Mouse (Mus musculus) neural tube, embryonic 13.5 days (tissue): ENCODE results near the gene Fggy. TPM values are rescaled to one million over a fixed set of nuclear protein-coding genes. Genes with fewer than 3 reads are reported as not detected.

Experiments
- ATAC-seq: fragments of 200-750 bp; cut with Nextera tagmentation; 2 replicates; pipeline ENCODE4 v1.8.0; 2017; ENCODE audit warnings: low read depth, mild to moderate bottlenecking, moderate TSS enrichment, moderate library complexity
- H3K27ac ChIP-seq: fragments of 300-500 bp; sonication (generic); replicated peaks from 2 replicates; pipeline ENCODE4 v1.5.1; 2015; ENCODE audit warnings: moderate library complexity, mild to moderate bottlenecking, inconsistent platforms
- H3K27me3 ChIP-seq: fragments of 300-500 bp; sonication (generic); 2 replicates; pipeline ENCODE4 v1.6.1; 2015; ENCODE audit warnings: mild to moderate bottlenecking, inconsistent platforms
- H3K36me3 ChIP-seq: fragments of 300-500 bp; sonication (generic); 2 replicates; pipeline ENCODE4 v1.6.1; 2015; ENCODE audit warnings: mild to moderate bottlenecking, inconsistent platforms
- H3K4me1 ChIP-seq: fragments of 300-500 bp; sonication (generic); replicated peaks from 2 replicates; pipeline ENCODE4 v1.6.1; 2015; ENCODE audit warnings: inconsistent platforms
- H3K4me2 ChIP-seq: fragments of 300-500 bp; sonication (generic); 2 replicates; pipeline ENCODE4 v1.6.1; 2015; ENCODE audit warnings: inconsistent platforms, mild to moderate bottlenecking, moderate library complexity
- H3K4me3 ChIP-seq: fragments of 300-500 bp; sonication (generic); 2 replicates; pipeline ENCODE4 v1.5.1; 2015; ENCODE audit warnings: mild to moderate bottlenecking, inconsistent platforms
- H3K9ac ChIP-seq: fragments of 300-500 bp; sonication (generic); 2 replicates; pipeline ENCODE4 v1.6.1; 2015; ENCODE audit warnings: moderate library complexity, mild to moderate bottlenecking, inconsistent platforms
- H3K9me3 ChIP-seq: fragments of 300-500 bp; sonication (generic); 2 replicates; pipeline ENCODE4 v1.6.1; 2016; ENCODE audit warnings: inconsistent platforms
- WGBS: fragments of 180-500 bp; shearing (Covaris S2); methylation state at CpG from one replicate; pipeline ENCODE4 v1.1.7; 2015; 5-methylcytosine and 5-hydroxymethylcytosine counted together
- polyA plus RNA-seq: library from polyadenylated mRNA; unstranded; fragments of >200 nt; fragmentation: Nextera tagmentation; extraction: Ambion mirVana; gene quantifications from 2 replicates; pipeline ENCODE4 v1.2.1, GENCODE M21; 2015

Fggy gene
- polyA plus RNA-seq, 1 experiment from 2014 or later: 6.9 TPM

DNA sequence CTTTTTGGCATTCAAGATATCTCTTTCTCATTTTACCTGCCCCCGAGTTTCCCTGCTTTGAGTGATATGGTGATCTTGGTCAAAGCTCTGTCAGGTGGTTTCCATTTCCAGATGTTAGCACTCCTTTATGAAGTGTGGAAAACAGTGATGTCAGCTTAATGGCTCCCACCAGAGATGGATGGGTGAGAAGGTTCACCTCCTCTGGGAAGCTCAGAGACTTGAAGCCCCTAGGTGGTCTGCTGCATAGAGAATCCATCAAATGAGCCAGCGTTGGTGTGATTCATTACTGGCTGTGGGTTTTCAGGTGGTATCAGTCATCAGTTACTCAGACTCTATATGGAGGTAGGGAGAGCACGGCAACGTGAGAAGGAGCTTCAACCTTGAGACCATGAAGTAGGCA, 44.5 kb downstream of the Fggy start:
- Histone ChIP-seq H3K36me3 (no peaks in the 10 kb centered on the region), H3K9me3 (no peaks in the 10 kb centered on the region), H3K27ac (no peak overlapping the region), H3K4me3 (no peak overlapping the region), H3K4me1 (no peaks in the 10 kb centered on the region), H3K9ac (no peak overlapping the region), H3K27me3 (no peaks in the 10 kb centered on the region), H3K4me2 (no peak overlapping the region)
- no peak for ATAC-seq
- 87% methylated on average over 4 of the region's 4 CpGs for WGBS

DNA sequence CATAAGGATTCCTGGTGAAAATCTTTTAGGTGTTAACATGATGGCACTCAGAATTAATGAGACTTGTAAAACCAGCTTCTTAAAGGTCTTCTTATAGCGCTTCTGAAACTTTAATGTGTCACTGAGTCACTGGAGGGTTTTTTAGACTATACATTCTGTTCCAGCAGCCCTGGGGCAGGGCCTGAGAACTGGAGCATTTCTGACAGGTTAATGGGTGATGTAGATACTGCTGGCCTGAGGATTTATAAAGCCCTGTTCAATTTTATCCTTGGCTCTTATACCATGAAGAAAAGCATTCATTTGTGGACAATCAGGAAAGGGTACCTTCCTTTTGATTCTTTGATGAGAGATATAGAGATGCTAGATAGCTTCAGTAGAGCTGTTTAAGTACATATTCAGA, 45.9 kb downstream of the Fggy start:
- 83% methylated on average over 1 of the region's 1 CpGs for WGBS
- Histone ChIP-seq H3K27ac (no peak overlapping the region), H3K9me3 (no peaks in the 10 kb centered on the region), H3K4me2 (no peak overlapping the region), H3K4me1 (no peaks in the 10 kb centered on the region), H3K4me3 (no peak overlapping the region), H3K36me3 (no peaks in the 10 kb centered on the region), H3K9ac (no peak overlapping the region), H3K27me3 (no peaks in the 10 kb centered on the region)
- no peak for ATAC-seq

DNA sequence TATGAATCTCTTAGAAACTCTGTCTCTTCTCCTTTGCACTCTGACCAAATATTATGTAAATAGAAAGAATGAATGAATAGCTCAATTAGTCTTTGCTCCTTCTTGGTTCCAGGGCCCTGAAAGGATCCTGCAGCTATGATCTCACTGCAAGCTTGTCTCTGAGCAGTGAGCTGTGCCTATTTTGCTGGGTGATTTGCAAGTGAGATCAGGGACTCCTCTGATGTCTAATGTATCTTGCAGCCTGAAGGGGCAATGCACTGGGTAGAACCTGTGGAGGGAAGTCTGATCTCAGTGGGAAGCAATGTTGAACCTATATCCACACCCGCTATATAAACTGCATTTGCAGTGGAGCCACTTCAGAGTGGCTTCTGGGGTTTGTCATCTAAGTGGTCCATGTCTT, 53.4 kb downstream of the Fggy start:
- Histone ChIP-seq H3K4me1 (no peaks in the 10 kb centered on the region), H3K27ac (no peak overlapping the region), H3K4me2 (no peak overlapping the region), H3K27me3 (no peaks in the 10 kb centered on the region), H3K4me3 (no peak overlapping the region), H3K9ac (no peak overlapping the region), H3K36me3 (no peaks in the 10 kb centered on the region), H3K9me3 (no peaks in the 10 kb centered on the region)
- no peak for ATAC-seq
- 93% methylated on average over 1 of the region's 1 CpGs for WGBS

DNA sequence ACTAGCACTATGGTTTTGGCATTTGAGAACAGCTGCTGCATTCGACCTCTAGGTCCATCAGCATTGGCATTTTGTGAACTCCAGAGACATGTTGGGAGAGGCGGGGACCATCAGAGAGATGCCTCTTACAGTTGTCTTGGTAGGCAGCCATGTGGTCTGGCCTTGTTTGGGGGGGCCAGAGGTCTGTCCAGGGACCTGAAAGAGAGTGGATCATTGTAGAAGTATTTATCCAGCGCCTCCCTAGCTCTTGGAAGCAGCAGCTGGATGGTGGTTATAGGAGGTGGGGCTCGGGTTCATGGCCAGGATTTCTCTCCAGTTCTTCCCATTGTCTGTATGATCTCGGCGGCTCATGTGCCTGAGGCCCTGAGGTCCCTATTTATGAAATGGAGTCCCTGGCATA, 54.1 kb downstream of the Fggy start:
- Histone ChIP-seq H3K4me3 (no peak overlapping the region), H3K9ac (no peak overlapping the region), H3K27me3 (no peaks in the 10 kb centered on the region), H3K4me1 (no peaks in the 10 kb centered on the region), H3K4me2 (no peak overlapping the region), H3K27ac (no peak overlapping the region), H3K9me3 (no peaks in the 10 kb centered on the region), H3K36me3 (no peaks in the 10 kb centered on the region)
- ATAC-seq: no peak
- WGBS: 84% methylated on average over 6 of the region's 6 CpGs

DNA sequence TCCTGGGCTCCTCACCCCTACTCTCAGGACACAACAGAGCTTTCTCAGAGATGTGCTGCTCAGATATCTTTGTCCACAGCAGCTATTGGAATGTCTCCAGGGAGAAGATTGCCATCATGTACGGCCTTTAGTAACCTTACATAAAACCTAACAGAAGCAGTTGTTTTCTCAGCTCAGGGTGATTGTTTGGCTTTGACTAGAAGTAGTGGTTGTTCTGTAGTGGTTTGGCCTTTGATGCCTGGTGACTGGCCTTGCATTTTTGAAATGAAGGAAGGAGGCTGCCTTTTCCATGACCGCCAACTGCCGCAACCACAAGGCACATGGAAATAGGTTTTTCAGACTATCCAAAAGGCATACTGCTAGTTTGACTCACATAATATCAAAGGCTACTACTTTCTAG, 63.7 kb downstream of the Fggy start:
- WGBS: 88% methylated on average over 3 of the region's 3 CpGs
- ATAC-seq: no peak

DNA sequence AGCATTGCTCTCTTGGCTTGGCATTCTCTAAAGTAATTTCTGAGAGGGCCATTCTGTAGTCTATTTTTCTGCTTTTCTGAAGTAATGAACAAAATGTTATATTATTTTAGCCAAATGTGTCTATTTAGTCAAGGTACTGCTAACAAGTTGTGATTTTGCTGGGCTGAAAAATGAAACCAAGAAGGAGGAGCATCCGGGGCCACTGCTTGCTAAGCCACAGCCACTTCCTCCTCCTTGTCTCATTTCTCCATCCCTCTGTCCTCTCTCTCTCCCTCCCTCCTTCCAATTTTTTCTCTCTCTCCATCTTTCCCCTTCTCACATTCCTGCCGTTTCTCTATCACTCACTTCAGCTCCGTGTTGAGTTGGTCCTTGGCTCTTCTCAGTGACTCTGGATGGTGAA, 67.4 kb downstream of the Fggy start:
- no peak overlapping the region for H3K4me2 ChIP-seq
- no peaks in the 10 kb centered on the region for H3K4me1 ChIP-seq
- H3K36me3 ChIP-seq: no peaks in the 10 kb centered on the region
- H3K27ac ChIP-seq: no peak overlapping the region
- no peak for ATAC-seq
- H3K9ac ChIP-seq: no peak overlapping the region
- WGBS: 91% methylated on average over 3 of the region's 3 CpGs
- H3K27me3 ChIP-seq: no peaks in the 10 kb centered on the region
- no peak overlapping the region for H3K4me3 ChIP-seq
- no peaks in the 10 kb centered on the region for H3K9me3 ChIP-seq

More for the DNA sequence above, 63.7 kb downstream of the Fggy start:
- no peak overlapping the region for H3K4me3 ChIP-seq
- H3K36me3 ChIP-seq: no peaks in the 10 kb centered on the region
- no peak overlapping the region for H3K4me2 ChIP-seq
- H3K9ac ChIP-seq: no peak overlapping the region
- H3K27me3 ChIP-seq: no peaks in the 10 kb centered on the region
- H3K4me1 ChIP-seq: no peaks in the 10 kb centered on the region
- H3K27ac ChIP-seq: no peak overlapping the region
- H3K9me3 ChIP-seq: no peaks in the 10 kb centered on the region

DNA sequence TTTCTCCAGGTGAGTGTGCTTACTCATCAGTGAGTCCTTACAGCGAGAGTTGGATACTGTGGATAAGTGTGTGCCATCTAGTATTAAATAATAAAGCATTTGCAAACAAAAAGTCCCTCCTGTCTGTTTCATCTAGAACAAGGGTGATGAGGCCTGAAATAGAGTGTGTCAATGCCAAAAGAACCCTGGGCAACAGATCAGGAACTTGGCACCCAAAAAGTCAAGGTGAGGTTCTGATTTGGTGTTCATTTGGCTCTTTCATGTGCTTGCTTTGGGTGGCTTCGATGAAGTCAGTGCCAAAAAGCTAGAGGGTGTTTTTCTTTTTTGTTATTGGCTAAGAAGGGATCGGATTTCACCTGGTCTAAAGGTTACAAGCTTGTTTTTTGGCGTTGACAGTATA, 68.3 kb downstream of the Fggy start:
- Histone ChIP-seq H3K9ac (no peak overlapping the region), H3K4me2 (no peak overlapping the region), H3K9me3 (no peaks in the 10 kb centered on the region), H3K4me3 (no peak overlapping the region), H3K27ac (no peak overlapping the region), H3K4me1 (no peaks in the 10 kb centered on the region), H3K36me3 (no peaks in the 10 kb centered on the region), H3K27me3 (no peaks in the 10 kb centered on the region)
- WGBS: 78% methylated on average over 4 of the region's 4 CpGs
- no peak for ATAC-seq

DNA sequence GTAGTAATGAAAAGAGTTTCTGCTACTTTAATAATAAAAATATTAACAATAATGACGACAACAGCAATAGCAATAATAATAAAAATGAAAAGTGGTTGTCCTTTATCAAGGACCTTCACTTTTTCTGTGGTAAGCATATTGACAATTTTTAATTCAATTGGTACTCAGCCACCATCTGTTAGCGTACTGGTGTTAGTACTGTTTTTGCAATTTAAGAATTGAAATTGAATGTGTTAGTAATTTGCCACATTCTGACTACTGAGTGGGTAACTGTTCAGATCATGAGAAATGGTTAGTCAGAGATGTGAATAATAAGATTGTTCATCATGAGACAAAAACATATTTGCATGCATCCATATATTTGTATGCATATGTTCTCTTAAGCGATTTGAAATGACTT, 68.9 kb downstream of the Fggy start:
- 86% methylated on average over 3 of the region's 3 CpGs for WGBS
- ATAC-seq: no peak
- no peak overlapping the region for H3K9ac ChIP-seq

DNA sequence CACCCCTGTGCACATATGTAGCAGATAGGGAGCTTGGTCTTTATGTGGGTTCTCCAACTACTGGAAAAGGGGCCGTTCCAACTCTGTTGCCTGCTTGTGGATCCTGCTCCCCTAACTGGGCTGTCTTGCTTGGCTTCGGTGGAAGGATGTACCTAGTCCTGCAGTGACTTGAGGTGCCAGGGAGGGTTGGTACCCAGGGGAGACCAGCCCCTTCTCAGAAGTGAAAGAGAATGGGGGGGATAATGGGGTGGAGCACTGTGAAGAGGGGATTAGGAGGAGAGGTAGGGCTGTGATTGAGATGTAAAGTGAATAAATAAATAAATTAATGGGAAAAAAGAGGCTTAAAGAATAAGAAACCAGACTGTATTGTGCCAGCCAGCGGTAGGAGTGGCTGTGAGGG, 77.6 kb downstream of the Fggy start:
- Histone ChIP-seq H3K27me3 (no peaks in the 10 kb centered on the region), H3K4me2 (no peak overlapping the region), H3K27ac (no peak overlapping the region), H3K4me3 (no peak overlapping the region), H3K36me3 (no peaks in the 10 kb centered on the region), H3K9me3 (no peaks in the 10 kb centered on the region), H3K4me1 (peaks cover 9% of the 10 kb centered on the region), H3K9ac (no peak overlapping the region)
- WGBS: 75% methylated on average over 3 of the region's 3 CpGs
- ATAC-seq: no peak

More for the DNA sequence above, 68.9 kb downstream of the Fggy start:
- no peak overlapping the region for H3K4me3 ChIP-seq
- no peaks in the 10 kb centered on the region for H3K4me1 ChIP-seq
- no peak overlapping the region for H3K4me2 ChIP-seq
- H3K27ac ChIP-seq: no peak overlapping the region
- no peaks in the 10 kb centered on the region for H3K9me3 ChIP-seq
- H3K27me3 ChIP-seq: no peaks in the 10 kb centered on the region
- H3K36me3 ChIP-seq: no peaks in the 10 kb centered on the region

DNA sequence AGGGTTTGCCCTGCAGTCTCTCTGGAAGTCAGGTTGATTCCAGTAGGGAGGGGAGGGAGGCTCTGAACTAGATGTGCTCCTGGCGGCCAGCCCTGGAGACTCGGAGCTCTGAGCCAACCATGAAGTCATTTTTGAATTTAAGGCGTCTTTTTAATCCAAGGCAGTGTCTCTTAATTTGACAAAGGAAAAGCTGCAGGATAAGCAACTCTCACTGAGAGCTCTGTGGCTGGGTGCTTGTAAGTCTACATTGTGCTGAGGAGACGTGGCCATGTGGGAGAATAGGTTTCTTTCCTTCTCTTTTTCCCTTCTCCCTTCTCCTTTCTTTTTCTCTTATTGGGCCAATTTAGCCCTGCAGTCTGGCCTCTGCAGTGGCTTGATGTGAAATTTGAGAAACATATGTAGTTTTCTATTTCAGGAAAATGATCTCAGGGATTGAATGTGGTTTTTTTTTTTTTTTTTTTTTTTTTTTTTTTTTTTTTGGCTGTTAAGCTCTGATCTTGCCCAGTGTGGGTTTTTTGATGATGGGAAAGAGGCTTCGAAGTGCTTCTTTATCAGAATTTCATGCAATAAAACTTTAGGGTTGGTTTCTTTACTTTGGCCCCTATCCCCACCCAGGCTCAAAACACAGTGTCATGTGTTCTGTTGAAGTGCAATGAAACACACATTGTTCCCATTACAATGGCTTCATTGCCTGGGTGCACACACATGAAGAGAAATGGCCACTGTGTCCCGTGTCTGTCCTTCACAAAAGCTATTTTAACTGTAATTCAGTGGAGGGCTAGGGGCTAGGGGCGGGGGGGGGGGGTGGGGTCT, 79.8 kb downstream of the Fggy start:
- no peak overlapping the region for H3K4me3 ChIP-seq
- H3K4me1 ChIP-seq: peaks cover 9% of the 10 kb centered on the region
- H3K36me3 ChIP-seq: no peaks in the 10 kb centered on the region
- no peaks in the 10 kb centered on the region for H3K9me3 ChIP-seq
- H3K9ac ChIP-seq: no peak overlapping the region
- 0 out of 2 replicates have a peak overlapping the region, but pooled peaks have one; percentile 43 for H3K27ac ChIP-seq
- H3K27me3 ChIP-seq: no peaks in the 10 kb centered on the region
- no peak; the same call in 1 of the 2 replicates for ATAC-seq
- no peak overlapping the region for H3K4me2 ChIP-seq
- WGBS: 14% methylated on average over 7 of the region's 7 CpGs

DNA sequence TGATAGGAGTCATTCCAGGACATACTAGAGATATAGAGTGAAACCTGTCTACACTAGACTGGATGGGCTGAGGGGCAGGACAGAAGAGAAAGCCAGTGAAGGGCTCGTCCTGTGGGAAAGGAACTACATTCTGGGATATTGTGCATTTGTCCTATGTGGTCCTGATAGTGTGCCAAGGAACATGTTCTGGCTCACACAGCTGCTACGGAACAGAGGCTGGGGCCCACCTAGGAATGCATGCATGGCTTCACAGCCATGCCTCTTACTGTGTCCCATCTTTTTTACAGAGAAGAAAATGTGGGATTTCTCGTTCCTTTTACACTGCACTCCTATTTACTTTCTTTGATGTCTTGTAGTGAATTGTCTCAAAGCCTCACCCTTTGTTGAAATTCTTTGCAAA, 80.8 kb downstream of the Fggy start:
- no peak overlapping the region for H3K4me3 ChIP-seq
- H3K4me2 ChIP-seq: no peak overlapping the region
- no peak overlapping the region for H3K27ac ChIP-seq
- no peaks in the 10 kb centered on the region for H3K27me3 ChIP-seq
- peaks cover 9% of the 10 kb centered on the region for H3K4me1 ChIP-seq
- H3K9me3 ChIP-seq: no peaks in the 10 kb centered on the region
- WGBS: 47% methylated on average over 3 of the region's 3 CpGs
- no peaks in the 10 kb centered on the region for H3K36me3 ChIP-seq
- ATAC-seq: 0 out of 2 replicates have a peak, but pooled peaks have one; percentile 23
- no peak overlapping the region for H3K9ac ChIP-seq

DNA sequence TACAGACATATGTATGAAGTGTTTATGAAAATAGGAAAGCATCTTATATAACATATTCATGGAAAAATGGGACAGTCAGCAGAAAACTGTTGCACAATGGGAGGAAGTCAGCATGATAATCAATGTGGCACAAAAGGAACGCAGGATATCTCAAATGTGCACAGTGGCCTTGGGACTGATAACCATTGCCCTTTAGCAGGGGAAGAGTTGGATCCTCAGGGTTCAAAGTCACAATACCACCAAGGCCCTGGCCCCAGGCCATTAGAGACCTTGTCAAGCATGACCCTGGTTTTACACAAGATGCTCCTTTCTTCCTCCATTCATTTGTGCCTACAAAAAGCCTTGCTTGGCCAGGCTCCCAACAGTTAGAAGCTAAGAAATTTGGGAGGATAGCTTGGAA, 83.5 kb downstream of the Fggy start:
- Histone ChIP-seq H3K9ac (no peak overlapping the region), H3K36me3 (no peaks in the 10 kb centered on the region), H3K9me3 (no peaks in the 10 kb centered on the region), H3K27ac (no peak overlapping the region), H3K4me1 (peaks cover 12% of the 10 kb centered on the region), H3K4me3 (no peak overlapping the region), H3K4me2 (no peak overlapping the region), H3K27me3 (no peaks in the 10 kb centered on the region)
- ATAC-seq: no peak
- WGBS: 89% methylated on average over 1 of the region's 1 CpGs

DNA sequence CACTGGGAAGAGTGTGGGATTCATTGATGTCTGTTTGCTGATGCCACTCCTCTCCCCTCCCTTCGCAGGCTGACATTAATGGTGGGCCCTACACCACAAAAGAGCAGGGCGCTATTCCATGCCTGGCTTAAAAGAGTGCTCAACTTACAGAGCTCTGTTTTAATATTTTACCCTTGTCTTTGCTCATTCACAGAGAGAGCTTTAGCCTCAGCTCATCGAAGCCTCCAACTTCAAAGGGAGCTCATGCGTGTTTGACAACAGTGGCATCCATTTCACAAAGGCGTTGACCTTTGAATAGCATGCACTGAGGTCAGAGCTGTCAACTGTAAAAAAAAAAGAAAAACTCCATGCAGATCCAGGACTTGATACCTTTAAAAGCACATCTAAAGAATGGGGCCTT, 86.7 kb downstream of the Fggy start:
- ATAC-seq: no peak
- H3K36me3 ChIP-seq: no peaks in the 10 kb centered on the region

More for the DNA sequence above, 86.7 kb downstream of the Fggy start:
- Histone ChIP-seq H3K9me3 (no peaks in the 10 kb centered on the region), H3K4me3 (no peak overlapping the region), H3K9ac (no peak overlapping the region), H3K4me1 (0 out of 2 replicates have a peak, but pooled peaks cover 3% of the 10 kb centered on the region), H3K4me2 (no peak overlapping the region), H3K27ac (no peak overlapping the region), H3K27me3 (no peaks in the 10 kb centered on the region)
- WGBS: 20% methylated on average over 5 of the region's 5 CpGs
